Mouse (Mus musculus): Measurements from ENCODE around the gene Il13ra1. TPM values are rescaled to one million over a fixed set of nuclear protein-coding genes. Genes with fewer than 3 reads are reported as not detected.

Il13ra1 gene
- polyA plus RNA-seq, 1 experiment from 2014 or later, result 17.8 TPM

DNA sequence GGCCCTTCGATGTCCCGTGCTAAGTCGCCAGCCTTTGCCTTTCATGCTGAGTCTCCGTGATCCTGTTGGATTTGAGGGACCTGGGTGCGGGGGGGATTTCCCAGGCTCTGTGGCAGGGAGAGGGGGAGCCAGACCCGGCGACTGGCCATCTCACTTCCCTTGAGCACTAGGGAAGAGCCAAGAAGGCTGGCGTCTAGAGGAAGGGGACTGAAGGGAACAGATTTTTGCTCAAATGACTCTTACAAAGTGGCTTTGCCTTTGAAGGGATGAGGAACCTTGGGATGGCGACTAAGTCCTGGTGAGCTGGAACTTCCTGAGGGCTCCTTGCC lies 476 bp downstream of the Il13ra1 start:
- H3K36me3 ChIP-seq (ENCODE audit: control insufficient read depth, insufficient read depth, low read length), result no peaks in the 10 kb centered on the region
- no peaks in the 10 kb centered on the region for H3K9me3 ChIP-seq (replicated peaks; ENCODE audit: control insufficient read depth, low read length)
- peak overlapping the region; percentile 67 for H3K9ac ChIP-seq (ENCODE audit: low read depth, low read length)
- H3K4me1 ChIP-seq (ENCODE audit: control insufficient read depth, insufficient read depth, low read length), result no peaks in the 10 kb centered on the region
- peak overlapping the region; percentile 65 for H3K4me2 ChIP-seq
- no peak overlapping the region for H3K27ac ChIP-seq (ENCODE audit: low read depth, low read length)
- WGBS (ENCODE audit: insufficient replicate concordance), result 18% methylated on average over 9 of the region's 9 CpGs
- H3K27me3 ChIP-seq (ENCODE audit: control insufficient read depth, insufficient read depth, low read length), result no peaks in the 10 kb centered on the region
- peak overlapping the region; percentile 44 for H3K4me3 ChIP-seq (ENCODE audit: low read depth, low read length)
- ATAC-seq (replicated peaks; ENCODE audit: insufficient number of reproducible peaks, low FRiP score, low TSS enrichment), result no peak

DNA sequence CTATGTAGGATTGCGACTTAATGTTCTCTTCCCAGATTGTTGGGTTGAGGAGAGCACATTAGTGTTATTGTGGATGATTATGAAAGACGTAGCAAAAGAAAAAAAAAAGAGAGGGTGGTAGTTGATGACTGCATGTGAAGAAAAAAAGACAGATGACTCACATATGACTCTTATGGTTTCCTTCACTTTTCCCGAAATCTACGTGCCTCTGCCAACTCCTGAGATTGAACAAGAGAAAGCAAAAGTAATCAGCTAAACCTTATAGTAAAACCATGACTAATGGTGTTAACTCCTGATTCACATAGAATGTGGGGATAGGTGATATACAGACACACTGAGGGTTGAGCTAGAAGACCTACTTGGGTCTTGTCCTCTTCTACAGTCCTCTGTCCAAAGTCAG lies 3.3 kb downstream of the Il13ra1 start:
- Histone ChIP-seq H3K27me3 (ENCODE audit: control insufficient read depth, insufficient read depth, low read length) (no peaks in the 10 kb centered on the region), H3K9ac (ENCODE audit: low read depth, low read length) (no peak overlapping the region), H3K27ac (ENCODE audit: low read depth, low read length) (no peak overlapping the region), H3K4me2 (no peak overlapping the region), H3K4me3 (ENCODE audit: low read depth, low read length) (no peak overlapping the region), H3K9me3 (replicated peaks; ENCODE audit: control insufficient read depth, low read length) (no peaks in the 10 kb centered on the region), H3K36me3 (ENCODE audit: control insufficient read depth, insufficient read depth, low read length) (no peaks in the 10 kb centered on the region), H3K4me1 (ENCODE audit: control insufficient read depth, insufficient read depth, low read length) (no peaks in the 10 kb centered on the region)
- 72% methylated on average over 4 of the region's 4 CpGs for WGBS (ENCODE audit: insufficient replicate concordance)
- no peak for ATAC-seq (replicated peaks; ENCODE audit: insufficient number of reproducible peaks, low FRiP score, low TSS enrichment)

DNA sequence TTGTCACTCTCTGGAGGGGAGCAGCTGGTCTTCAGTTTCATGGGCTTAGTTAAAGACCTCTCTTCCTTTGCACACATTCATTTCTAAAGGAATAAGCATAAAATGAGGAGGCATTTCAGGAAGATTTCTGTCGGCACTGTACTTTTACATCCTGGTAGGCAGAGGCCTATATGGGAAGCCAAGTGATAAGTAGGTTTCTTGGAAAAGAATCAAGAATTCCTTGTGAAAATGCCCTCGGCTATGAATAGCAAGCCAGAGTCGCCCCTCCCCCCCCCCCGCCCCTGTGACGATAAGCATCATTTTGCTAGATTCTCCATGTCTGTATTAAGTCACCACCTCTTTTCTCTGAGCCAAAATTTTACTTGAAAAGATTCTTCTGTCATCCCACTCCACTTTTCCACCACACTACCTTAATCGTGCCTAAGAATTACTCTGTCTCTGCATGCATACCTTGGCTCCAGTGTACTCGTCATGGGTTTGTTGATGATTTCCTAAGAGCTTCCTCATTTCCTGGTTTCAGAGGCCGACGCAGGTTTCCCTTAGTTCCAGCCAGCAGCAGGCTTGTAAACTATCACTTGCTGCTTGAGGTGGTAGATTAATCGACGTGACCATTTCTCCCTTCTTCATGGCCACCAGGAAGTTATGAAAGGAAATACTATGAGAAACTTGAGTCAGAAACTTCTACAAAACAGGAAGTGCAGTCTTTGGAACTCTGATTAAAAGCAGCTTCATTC lies 17.3 kb downstream of the Il13ra1 start:
- no peaks in the 10 kb centered on the region for H3K36me3 ChIP-seq (ENCODE audit: control insufficient read depth, insufficient read depth, low read length)
- no peak for ATAC-seq (replicated peaks; ENCODE audit: insufficient number of reproducible peaks, low FRiP score, low TSS enrichment)
- WGBS (ENCODE audit: insufficient replicate concordance), result 48% methylated on average over 10 of the region's 11 CpGs
- H3K4me2 ChIP-seq, result peak overlapping the region; percentile 19
- no peak overlapping the region for H3K4me3 ChIP-seq (ENCODE audit: low read depth, low read length)
- H3K4me1 ChIP-seq (ENCODE audit: control insufficient read depth, insufficient read depth, low read length), result no peaks in the 10 kb centered on the region
- no peaks in the 10 kb centered on the region for H3K27me3 ChIP-seq (ENCODE audit: control insufficient read depth, insufficient read depth, low read length)
- peak overlapping the region; percentile 29 for H3K27ac ChIP-seq (ENCODE audit: low read depth, low read length)
- no peak overlapping the region for H3K9ac ChIP-seq (ENCODE audit: low read depth, low read length)
- no peaks in the 10 kb centered on the region for H3K9me3 ChIP-seq (replicated peaks; ENCODE audit: control insufficient read depth, low read length)

DNA sequence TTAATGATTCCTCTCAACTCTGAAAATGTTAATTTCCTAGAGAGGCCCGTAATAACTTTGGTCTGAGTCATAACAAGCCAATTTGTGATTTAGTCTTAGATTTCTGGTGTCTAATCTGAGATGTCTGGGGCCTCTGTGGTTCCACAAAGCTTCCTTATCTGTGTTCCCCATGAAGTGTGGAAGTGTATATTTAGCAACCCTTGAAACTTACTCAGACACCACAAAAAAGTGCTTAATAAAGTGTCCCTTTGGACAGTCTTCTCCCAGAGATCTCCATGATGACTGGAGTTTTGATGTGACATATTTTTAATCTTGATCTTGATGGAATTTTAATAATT lies 17.8 kb downstream of the Il13ra1 start:
- no peaks in the 10 kb centered on the region for H3K27me3 ChIP-seq (ENCODE audit: control insufficient read depth, insufficient read depth, low read length)
- no peaks in the 10 kb centered on the region for H3K4me1 ChIP-seq (ENCODE audit: control insufficient read depth, insufficient read depth, low read length)
- no peak overlapping the region for H3K9ac ChIP-seq (ENCODE audit: low read depth, low read length)
- no peak overlapping the region for H3K4me2 ChIP-seq
- H3K27ac ChIP-seq (ENCODE audit: low read depth, low read length), result peak overlapping the region; percentile 29
- H3K4me3 ChIP-seq (ENCODE audit: low read depth, low read length), result no peak overlapping the region
- 66% methylated on average over 1 of the region's 1 CpGs for WGBS (ENCODE audit: insufficient replicate concordance)
- no peak for ATAC-seq (replicated peaks; ENCODE audit: insufficient number of reproducible peaks, low FRiP score, low TSS enrichment)
- no peaks in the 10 kb centered on the region for H3K9me3 ChIP-seq (replicated peaks; ENCODE audit: control insufficient read depth, low read length)
- H3K36me3 ChIP-seq (ENCODE audit: control insufficient read depth, insufficient read depth, low read length), result no peaks in the 10 kb centered on the region

DNA sequence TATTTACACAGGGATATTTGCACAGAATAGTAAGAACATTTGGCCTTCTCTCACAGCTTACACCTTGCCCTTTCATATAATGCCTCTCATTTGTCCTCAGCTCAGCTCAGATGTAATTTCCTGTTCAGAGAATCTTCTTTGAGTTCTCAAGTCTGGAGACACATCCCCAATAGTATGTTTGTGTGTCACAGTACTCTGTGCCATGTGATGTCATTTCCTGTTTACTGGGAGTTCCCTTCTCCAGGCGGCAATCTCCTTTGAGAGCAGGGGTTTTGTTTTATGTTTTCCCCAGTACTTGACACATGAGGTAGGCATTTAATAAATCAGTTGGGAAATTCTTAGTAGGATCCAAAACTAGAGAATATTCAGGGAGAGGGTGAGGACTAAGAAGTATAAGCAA lies 24.4 kb downstream of the Il13ra1 start:
- ATAC-seq (replicated peaks; ENCODE audit: insufficient number of reproducible peaks, low FRiP score, low TSS enrichment), result no peak
- Histone ChIP-seq H3K27ac (ENCODE audit: low read depth, low read length) (no peak overlapping the region), H3K27me3 (ENCODE audit: control insufficient read depth, insufficient read depth, low read length) (no peaks in the 10 kb centered on the region), H3K4me3 (ENCODE audit: low read depth, low read length) (no peak overlapping the region), H3K9me3 (replicated peaks; ENCODE audit: control insufficient read depth, low read length) (no peaks in the 10 kb centered on the region), H3K36me3 (ENCODE audit: control insufficient read depth, insufficient read depth, low read length) (no peaks in the 10 kb centered on the region), H3K4me2 (no peak overlapping the region), H3K9ac (ENCODE audit: low read depth, low read length) (no peak overlapping the region), H3K4me1 (ENCODE audit: control insufficient read depth, insufficient read depth, low read length) (no peaks in the 10 kb centered on the region)
- WGBS (ENCODE audit: insufficient replicate concordance), result 59% methylated on average over 1 of the region's 1 CpGs

DNA sequence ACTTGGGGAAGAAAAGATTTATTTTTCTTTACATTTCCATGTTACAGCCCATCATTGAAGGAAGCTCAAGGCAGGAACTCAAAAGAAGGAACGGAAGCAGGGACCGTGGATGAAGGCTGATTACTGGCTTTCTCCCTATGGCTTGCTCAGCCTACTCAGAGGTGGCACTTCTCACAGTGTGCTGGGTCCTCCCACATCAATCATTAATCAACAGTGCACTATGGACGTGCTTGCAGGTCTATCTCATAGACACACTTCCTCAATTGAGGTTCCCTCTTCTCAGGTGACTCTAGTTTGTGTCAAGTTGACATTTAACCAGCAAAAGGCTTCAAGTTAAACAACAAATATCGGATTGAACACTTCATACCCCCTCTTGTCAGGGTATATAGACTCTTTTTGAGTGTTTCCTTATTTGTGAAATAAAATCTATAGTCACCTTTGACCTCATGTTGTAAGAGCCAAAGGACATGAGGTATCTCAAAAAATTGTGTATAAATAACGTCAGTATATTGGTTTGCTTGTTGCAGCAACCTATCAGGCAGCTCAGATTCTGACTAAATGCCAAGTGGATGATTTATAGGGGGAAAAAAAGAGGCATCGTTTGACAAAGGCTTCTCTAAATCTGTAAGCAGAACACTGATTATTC lies 30.2 kb downstream of the Il13ra1 start:
- H3K27me3 ChIP-seq (ENCODE audit: control insufficient read depth, insufficient read depth, low read length), result no peaks in the 10 kb centered on the region
- H3K4me1 ChIP-seq (ENCODE audit: control insufficient read depth, insufficient read depth, low read length), result no peaks in the 10 kb centered on the region
- H3K9ac ChIP-seq (ENCODE audit: low read depth, low read length), result no peak overlapping the region
- H3K4me3 ChIP-seq (ENCODE audit: low read depth, low read length), result no peak overlapping the region
- H3K4me2 ChIP-seq, result no peak overlapping the region
- H3K27ac ChIP-seq (ENCODE audit: low read depth, low read length), result no peak overlapping the region
- 60% methylated on average over 6 of the region's 6 CpGs for WGBS (ENCODE audit: insufficient replicate concordance)
- no peaks in the 10 kb centered on the region for H3K9me3 ChIP-seq (replicated peaks; ENCODE audit: control insufficient read depth, low read length)
- H3K36me3 ChIP-seq (ENCODE audit: control insufficient read depth, insufficient read depth, low read length), result no peaks in the 10 kb centered on the region
- ATAC-seq (replicated peaks; ENCODE audit: insufficient number of reproducible peaks, low FRiP score, low TSS enrichment), result no peak

DNA sequence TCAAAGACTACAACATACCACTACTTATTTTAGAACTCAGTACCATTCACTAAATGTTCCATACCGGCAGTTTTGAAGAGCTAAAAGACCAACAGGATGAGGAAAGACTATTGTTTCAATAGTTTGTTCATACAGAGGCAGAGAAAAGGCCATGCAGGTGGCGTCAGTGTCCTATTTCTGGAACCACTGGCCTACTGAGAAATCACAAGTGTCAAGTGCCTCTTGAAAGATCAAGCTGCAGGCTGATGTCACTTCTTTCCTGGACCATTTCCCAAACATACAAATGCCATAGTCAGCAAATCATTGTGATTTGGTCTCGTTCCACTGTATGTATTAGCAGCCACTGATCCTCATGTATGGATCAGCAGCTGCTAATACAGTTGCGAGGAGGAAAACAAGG lies 34.8 kb downstream of the Il13ra1 start:
- H3K27me3 ChIP-seq (ENCODE audit: control insufficient read depth, insufficient read depth, low read length), result no peaks in the 10 kb centered on the region
- 36% methylated on average over 4 of the region's 4 CpGs for WGBS (ENCODE audit: insufficient replicate concordance)
- ATAC-seq (replicated peaks; ENCODE audit: insufficient number of reproducible peaks, low FRiP score, low TSS enrichment), result 0 out of 2 replicates have a peak, but pooled peaks have one; percentile 18
- H3K4me3 ChIP-seq (ENCODE audit: low read depth, low read length), result no peak overlapping the region
- H3K27ac ChIP-seq (ENCODE audit: low read depth, low read length), result peak overlapping the region; percentile 59; the same call in 1 of the 2 replicates
- no peak overlapping the region for H3K4me2 ChIP-seq
- H3K4me1 ChIP-seq (ENCODE audit: control insufficient read depth, insufficient read depth, low read length), result no peaks in the 10 kb centered on the region
- H3K9ac ChIP-seq (ENCODE audit: low read depth, low read length), result no peak overlapping the region
- no peaks in the 10 kb centered on the region for H3K9me3 ChIP-seq (replicated peaks; ENCODE audit: control insufficient read depth, low read length)
- H3K36me3 ChIP-seq (ENCODE audit: control insufficient read depth, insufficient read depth, low read length), result no peaks in the 10 kb centered on the region

DNA sequence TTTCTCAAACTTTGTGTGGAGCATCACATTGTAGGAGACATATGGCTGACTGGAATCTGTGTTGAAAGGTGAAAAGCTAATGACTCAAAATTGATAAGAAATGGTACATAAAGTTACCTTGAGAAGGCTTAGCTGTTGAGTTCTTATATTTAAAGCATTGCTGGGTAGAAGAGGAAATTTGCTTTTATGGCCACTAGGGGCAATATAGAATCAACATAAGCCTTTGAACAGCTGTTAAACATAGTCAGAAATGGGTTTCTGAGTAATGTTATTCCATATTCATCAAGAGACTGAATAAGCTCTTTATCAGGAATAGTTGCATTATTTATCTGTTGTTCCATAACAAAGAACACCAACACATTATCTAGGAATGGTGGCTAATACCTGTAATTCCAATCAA lies 38.2 kb downstream of the Il13ra1 start:
- H3K27ac ChIP-seq (ENCODE audit: low read depth, low read length), result no peak overlapping the region
- no peaks in the 10 kb centered on the region for H3K36me3 ChIP-seq (ENCODE audit: control insufficient read depth, insufficient read depth, low read length)
- H3K27me3 ChIP-seq (ENCODE audit: control insufficient read depth, insufficient read depth, low read length), result no peaks in the 10 kb centered on the region
- no peak overlapping the region for H3K4me3 ChIP-seq (ENCODE audit: low read depth, low read length)
- no peak for ATAC-seq (replicated peaks; ENCODE audit: insufficient number of reproducible peaks, low FRiP score, low TSS enrichment)
- no peaks in the 10 kb centered on the region for H3K4me1 ChIP-seq (ENCODE audit: control insufficient read depth, insufficient read depth, low read length)
- H3K4me2 ChIP-seq, result no peak overlapping the region
- H3K9ac ChIP-seq (ENCODE audit: low read depth, low read length), result no peak overlapping the region
- no peaks in the 10 kb centered on the region for H3K9me3 ChIP-seq (replicated peaks; ENCODE audit: control insufficient read depth, low read length)

DNA sequence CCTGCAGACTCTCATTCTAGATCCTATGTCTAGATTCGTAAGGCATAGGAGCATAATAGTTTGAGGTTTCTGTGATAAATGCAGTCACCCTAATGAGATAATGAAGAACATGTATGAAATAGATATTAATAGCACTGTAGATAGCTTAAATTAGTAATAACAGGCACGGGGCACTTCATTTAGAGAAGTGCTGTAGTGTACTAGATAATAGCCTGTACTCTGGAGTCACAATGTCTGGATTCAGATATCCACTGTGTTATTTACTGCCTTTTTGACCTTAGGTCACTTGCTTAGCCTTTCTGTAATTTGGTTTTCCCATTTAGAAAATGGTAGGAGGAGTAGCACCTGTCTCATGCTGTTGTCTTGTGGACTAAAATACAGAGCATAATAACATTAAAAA lies 44.8 kb downstream of the Il13ra1 start:
- H3K36me3 ChIP-seq (ENCODE audit: control insufficient read depth, insufficient read depth, low read length), result no peaks in the 10 kb centered on the region
- 59% methylated on average over 2 of the region's 2 CpGs for WGBS (ENCODE audit: insufficient replicate concordance)
- H3K9ac ChIP-seq (ENCODE audit: low read depth, low read length), result no peak overlapping the region
- no peaks in the 10 kb centered on the region for H3K4me1 ChIP-seq (ENCODE audit: control insufficient read depth, insufficient read depth, low read length)
- no peak overlapping the region for H3K4me2 ChIP-seq
- no peaks in the 10 kb centered on the region for H3K27me3 ChIP-seq (ENCODE audit: control insufficient read depth, insufficient read depth, low read length)
- no peak overlapping the region for H3K4me3 ChIP-seq (ENCODE audit: low read depth, low read length)
- ATAC-seq (replicated peaks; ENCODE audit: insufficient number of reproducible peaks, low FRiP score, low TSS enrichment), result no peak
- no peaks in the 10 kb centered on the region for H3K9me3 ChIP-seq (replicated peaks; ENCODE audit: control insufficient read depth, low read length)
- no peak overlapping the region for H3K27ac ChIP-seq (ENCODE audit: low read depth, low read length)

Data from heart, embryonic 11.5 days (tissue).